Mouse (Mus musculus) forebrain, postnatal 0 days (tissue): Measurements from ENCODE around the gene Eri3. TPM values are rescaled to one million over a fixed set of nuclear protein-coding genes. Genes with fewer than 3 reads are reported as not detected.

ENCODE experiments used
- ATAC-seq: fragments of 200-750 bp; cut with Nextera tagmentation; 2 replicates; pipeline ENCODE4 v1.8.0; 2017; ENCODE audit warnings: mild to moderate bottlenecking, moderate library complexity
- DNase-seq: peaks from one replicate; pipeline ENCODE4 v3.0.0-alpha.2; 2015
- H3K27ac ChIP-seq: fragments of 300-500 bp; sonication (generic); 2 replicates; pipeline ENCODE4 v1.5.1; 2014; ENCODE audit warnings: low read depth, mild to moderate bottlenecking, antibody characterized with exemption, low read length, moderate library complexity, mixed read lengths
- H3K27me3 ChIP-seq: fragments of 300-500 bp; sonication (generic); 2 replicates; pipeline ENCODE4 v1.6.1; 2014; ENCODE audit warnings: mild to moderate bottlenecking, low read length, mixed read lengths; ENCODE audit not compliant: insufficient read depth
- H3K36me3 ChIP-seq: fragments of 300-500 bp; sonication (generic); 2 replicates; pipeline ENCODE4 v1.6.1; 2014; ENCODE audit warnings: mild to moderate bottlenecking, moderate library complexity; ENCODE audit not compliant: insufficient read depth
- H3K4me1 ChIP-seq: fragments of 300-500 bp; sonication (generic); 2 replicates; pipeline ENCODE4 v1.6.1; 2014; ENCODE audit warnings: antibody characterized with exemption; ENCODE audit not compliant: insufficient read depth
- H3K4me2 ChIP-seq: fragments of 300-500 bp; sonication (generic); 2 replicates; pipeline ENCODE4 v1.6.1; 2014; ENCODE audit warnings: low read depth, mild to moderate bottlenecking, moderate library complexity
- H3K4me3 ChIP-seq: fragments of 300-500 bp; sonication (generic); 2 replicates; pipeline ENCODE4 v1.5.1; 2014; ENCODE audit warnings: low read depth, low read length, mixed read lengths
- H3K9ac ChIP-seq: fragments of 300-500 bp; sonication (generic); 2 replicates; pipeline ENCODE4 v1.6.1; 2014; ENCODE audit warnings: mild to moderate bottlenecking
- H3K9me3 ChIP-seq: fragments of 300-500 bp; sonication (generic); 2 replicates; pipeline ENCODE4 v1.6.1; 2016; ENCODE audit warnings: low read length
- CTCF ChIP-seq: sonication (generic); IDR thresholded peaks from 2 replicates; pipeline ENCODE4 v1.5.1; 2016; ENCODE audit warnings: antibody characterized with exemption, control low read depth, low read depth
- WGBS: fragments of 180-500 bp; shearing (Covaris S2); extraction: QIAGEN DNeasy Blood & Tissue Kit; methylation state at CpG from one replicate; pipeline ENCODE4 v1.1.7; 2014; 5-methylcytosine and 5-hydroxymethylcytosine counted together
- polyA plus RNA-seq: library from polyadenylated mRNA; unstranded; fragments of >200 nt; fragmentation: Nextera tagmentation; extraction: Ambion mirVana; gene quantifications from 2 replicates; pipeline ENCODE4 v1.2.1, GENCODE M21; 2015
- total RNA-seq: library from RNA; depleted of rRNA; stranded (reverse); fragments of >200 nt; gene quantifications from 2 replicates; pipeline ENCODE4 v1.2.3, GENCODE M21; 2014

Eri3 gene
- total and polyA plus RNA-seq, 2 experiments from 2014 or later: 269 to 379 TPM

GRCm38 (mm10) chr4:117608265-117608664 lies 58.1 kb downstream of the Eri3 start:
- Histone ChIP-seq H3K4me1 (peaks cover 4% of the 10 kb centered on the region; the same call in 1 of the 2 replicates), H3K9ac (no peak overlapping the region), H3K9me3 (no peaks in the 10 kb centered on the region), H3K27me3 (no peaks in the 10 kb centered on the region), H3K4me2 (no peak overlapping the region), H3K4me3 (no peak overlapping the region), H3K36me3 (peaks cover 21% of the 10 kb centered on the region; the same call in 1 of the 2 replicates), H3K27ac (no peak overlapping the region)
- no peak for TF ChIP-seq CTCF
- ATAC-seq: no peak
- 59% methylated on average over 9 of the region's 9 CpGs for WGBS
- no peak for DNase-seq

GRCm38 (mm10) chr4:117609371-117610039 lies 59.3 kb downstream of the Eri3 start:
- no peak for TF ChIP-seq CTCF
- no peak overlapping the region for H3K4me3 ChIP-seq
- no peak overlapping the region for H3K4me2 ChIP-seq
- no peak overlapping the region for H3K27ac ChIP-seq
- peaks cover 23% of the 10 kb centered on the region; the same call in 1 of the 2 replicates for H3K36me3 ChIP-seq
- no peak for DNase-seq
- ATAC-seq: peak; percentile 67
- H3K9me3 ChIP-seq: no peaks in the 10 kb centered on the region
- 74% methylated on average over 7 of the region's 7 CpGs for WGBS
- no peak overlapping the region for H3K9ac ChIP-seq
- peaks cover 2% of the 10 kb centered on the region; the same call in 1 of the 2 replicates for H3K4me1 ChIP-seq
- no peaks in the 10 kb centered on the region for H3K27me3 ChIP-seq

GRCm38 (mm10) chr4:117611385-117611784 lies 61.2 kb downstream of the Eri3 start:
- H3K4me3 ChIP-seq: no peak overlapping the region
- H3K27me3 ChIP-seq: no peaks in the 10 kb centered on the region
- no peak overlapping the region for H3K4me2 ChIP-seq
- ATAC-seq (no peak), DNase-seq (no peak)
- peaks cover 36% of the 10 kb centered on the region for H3K36me3 ChIP-seq
- TF ChIP-seq CTCF: no peak
- H3K4me1 ChIP-seq: no peaks in the 10 kb centered on the region
- H3K9ac ChIP-seq: no peak overlapping the region
- no peak overlapping the region for H3K27ac ChIP-seq
- 68% methylated on average over 4 of the region's 4 CpGs for WGBS
- no peaks in the 10 kb centered on the region for H3K9me3 ChIP-seq

- no peak overlapping the region for H3K4me3 ChIP-seq
- ATAC-seq: no peak
- no peak overlapping the region for H3K9ac ChIP-seq
- H3K4me1 ChIP-seq: no peaks in the 10 kb centered on the region
- H3K27me3 ChIP-seq: no peaks in the 10 kb centered on the region
- H3K36me3 ChIP-seq: peaks cover 40% of the 10 kb centered on the region
- no peak for DNase-seq
- no peak overlapping the region for H3K27ac ChIP-seq
- WGBS: 93% methylated on average over 2 of the region's 2 CpGs
- no peak for TF ChIP-seq CTCF
- no peak overlapping the region for H3K4me2 ChIP-seq
- H3K9me3 ChIP-seq: no peaks in the 10 kb centered on the region
Observed at GRCm38 (mm10) chr4:117611814-117612213, 61.6 kb downstream of the Eri3 start.

- Histone ChIP-seq H3K4me3 (no peak overlapping the region), H3K4me2 (no peak overlapping the region), H3K27ac (no peak overlapping the region), H3K4me1 (no peaks in the 10 kb centered on the region), H3K27me3 (no peaks in the 10 kb centered on the region), H3K36me3 (peaks cover 42% of the 10 kb centered on the region), H3K9ac (no peak overlapping the region), H3K9me3 (no peaks in the 10 kb centered on the region)
- no peak for TF ChIP-seq CTCF
- ATAC-seq: no peak
- no peak for DNase-seq
- 98% methylated on average over 5 of the region's 5 CpGs for WGBS
Observed at GRCm38 (mm10) chr4:117612713-117613112, 62.5 kb downstream of the Eri3 start.

GRCm38 (mm10) chr4:117613153-117613773 lies 63.1 kb downstream of the Eri3 start:
- Histone ChIP-seq H3K4me2 (no peak overlapping the region), H3K27ac (no peak overlapping the region), H3K36me3 (peaks cover 42% of the 10 kb centered on the region), H3K9me3 (no peaks in the 10 kb centered on the region), H3K4me3 (no peak overlapping the region), H3K27me3 (no peaks in the 10 kb centered on the region), H3K4me1 (no peaks in the 10 kb centered on the region), H3K9ac (no peak overlapping the region)
- no peak for DNase-seq
- TF ChIP-seq CTCF: no peak
- no peak for ATAC-seq
- 92% methylated on average over 4 of the region's 4 CpGs for WGBS

GRCm38 (mm10) chr4:117616600-117616999 lies 66.4 kb downstream of the Eri3 start:
- no peak for DNase-seq
- Histone ChIP-seq H3K4me3 (no peak overlapping the region), H3K4me1 (no peaks in the 10 kb centered on the region), H3K36me3 (peaks cover 41% of the 10 kb centered on the region), H3K4me2 (no peak overlapping the region), H3K27ac (no peak overlapping the region), H3K9ac (no peak overlapping the region), H3K27me3 (no peaks in the 10 kb centered on the region), H3K9me3 (no peaks in the 10 kb centered on the region)
- WGBS: 90% methylated on average over 4 of the region's 4 CpGs
- no peak for TF ChIP-seq CTCF
- no peak for ATAC-seq
